Mouse (Mus musculus): ENCODE results near the gene Sh3gl3. TPM values are rescaled to one million over a fixed set of nuclear protein-coding genes. Genes with fewer than 3 reads are reported as not detected.

Gene Sh3gl3
- 20.5 and 21.4 TPM in 2 replicates for polyA plus RNA-seq (2015; fragmentation: Nextera tagmentation; extraction: Ambion mirVana)

GRCm38 (mm10) chr7:82173540-82173939 is at the start of gene Sh3gl3:
Gene Sh3gl3 (plus strand): TSS chr7:82173840.

GRCm38 (mm10) chr7:82335211-82336121 is 161.8 kb downstream of the Sh3gl3 start, which contains the start of gene Adamtsl3:
Gene Adamtsl3 (plus strand): TSS chr7:82335694.

Other genes with a start within 250 kb of the Sh3gl3 start
- 13.2 and 17.3 TPM in 2 replicates for gene Hdgfl3, start 239.4 kb upstream of the Sh3gl3 start, polyA plus RNA-seq (2015; fragmentation: Nextera tagmentation; extraction: Ambion mirVana)
- gene Bnc1, start 181.5 kb upstream of the Sh3gl3 start, polyA plus RNA-seq (2015; fragmentation: Nextera tagmentation; extraction: Ambion mirVana): 1.2 and 1.8 TPM in 2 replicates
- gene Adamtsl3, start 161.9 kb downstream of the Sh3gl3 start, polyA plus RNA-seq (2015; fragmentation: Nextera tagmentation; extraction: Ambion mirVana): 0.76 and 0.84 TPM in 2 replicates